9 mouse cellular contexts compared by ENCODE assay signal in genomic region chr16:10991737-10992089, GRCm38 (mm10).
DNase-seq lines count a peak whose midpoint lies in the region; ATAC-seq and TF ChIP-seq lines count a peak whose summit lies in the region.
"Had no signal": no experiment of that assay in that cellular context is flagged by ENCODE, and none has a peak within 500 bp of the region (broad histone marks: within the 10 kb centered on the region; RNA-seq: fewer than 3 reads in every experiment).

No protein-coding gene starts in this region.

- H3ac ChIP-seq in myocyte (ENCODE audit: control insufficient read depth, insufficient read length) = peak overlapping the region; percentile 44

- no peaks in the 10 kb centered on the region for H3K9me3 ChIP-seq in kidney, embryonic 15.5 days (replicated peaks)
- peaks cover 12% of the 10 kb centered on the region for H3K9me3 ChIP-seq in embryonic facial prominence, embryonic 10.5 days
- H3K9me3 ChIP-seq in intestine, embryonic 14.5 days (ENCODE audit: control insufficient read depth, low read length) = peaks cover 6% of the 10 kb centered on the region; the same call in 1 of the 2 replicates

- H3K79me2 ChIP-seq in myocyte (ENCODE audit: control insufficient read depth, insufficient read depth) = peaks cover 61% of the 10 kb centered on the region

- TF ChIP-seq POLR2A in myocyte (IDR thresholded peaks at IDR 0.05; ENCODE audit: insufficient read length, low read depth) = no peak

- DNase-seq in kidney, postnatal 25 days = no peak
- DNase-seq in embryonic facial prominence, embryonic 10.5 days (ENCODE audit: low spot score) = no peak
- no peak for DNase-seq in intestine, embryonic 14.5 days (ENCODE audit: low spot score)
- no peak for DNase-seq in layer of hippocampus, adult 9-11 months
- DNase-seq in adrenal gland, adult (ENCODE audit: inconsistent age in 2 of 2, low spot score in 1 of 2) = no peak
- no peak for DNase-seq in left cerebral cortex, adult 11 months (ENCODE audit: low spot score)

- H3K27ac ChIP-seq in kidney, embryonic 15.5 days = peak overlapping the region; percentile 96
- H3K27ac ChIP-seq in embryonic facial prominence, embryonic 10.5 days (replicated peaks) = peak overlapping the region; percentile 94
- H3K27ac ChIP-seq in intestine, embryonic 14.5 days (ENCODE audit: low read depth) = peak overlapping the region; percentile 90

- peaks cover 51% of the 10 kb centered on the region for H3K4me1 ChIP-seq in kidney, embryonic 15.5 days
- H3K4me1 ChIP-seq in embryonic facial prominence, embryonic 10.5 days = peaks cover 32% of the 10 kb centered on the region
- peaks cover 14% of the 10 kb centered on the region for H3K4me1 ChIP-seq in intestine, embryonic 14.5 days (replicated peaks; ENCODE audit: control insufficient read depth, insufficient read depth, low read length)

- 51% methylated on average over 5 of the region's 5 CpGs for WGBS in kidney, embryonic 15.5 days
- WGBS in embryonic facial prominence, embryonic 10.5 days = 56% methylated on average over 5 of the region's 5 CpGs
- WGBS in intestine, embryonic 14.5 days = 47% methylated on average over 5 of the region's 5 CpGs

- H3K4me2 ChIP-seq in kidney, embryonic 15.5 days = peak overlapping the region; percentile 65
- H3K4me2 ChIP-seq in intestine, embryonic 14.5 days (ENCODE audit: low read length) = peak overlapping the region; percentile 67
- H3K4me2 ChIP-seq in myocyte (ENCODE audit: low read depth) = peak overlapping the region; percentile 69

- peak overlapping the region; percentile 89 for H3K9ac ChIP-seq in kidney, embryonic 15.5 days
- H3K9ac ChIP-seq in intestine, embryonic 14.5 days (ENCODE audit: low read length) = peak overlapping the region; percentile 89

- ATAC-seq in kidney, embryonic 15.5 days (replicated peaks; ENCODE audit: low FRiP score) = no peak
- no peak for ATAC-seq in intestine, embryonic 14.5 days (replicated peaks; ENCODE audit: low FRiP score, low TSS enrichment, low read depth)

- peaks cover 24% of the 10 kb centered on the region for H3K36me3 ChIP-seq in kidney, embryonic 15.5 days
- H3K36me3 ChIP-seq in embryonic facial prominence, embryonic 10.5 days (replicated peaks) = peaks cover 33% of the 10 kb centered on the region
- no peaks in the 10 kb centered on the region for H3K36me3 ChIP-seq in intestine, embryonic 14.5 days (ENCODE audit: control insufficient read depth, insufficient read depth, low read length)
- H3K36me3 ChIP-seq in myocyte (ENCODE audit: control insufficient read depth, insufficient read depth) = peaks cover 8% of the 10 kb centered on the region

- no peaks in the 10 kb centered on the region for H3K27me3 ChIP-seq in kidney, embryonic 15.5 days
- no peaks in the 10 kb centered on the region for H3K27me3 ChIP-seq in embryonic facial prominence, embryonic 10.5 days (replicated peaks; ENCODE audit: low read depth, poor library complexity, severe bottlenecking)
- H3K27me3 ChIP-seq in intestine, embryonic 14.5 days (replicated peaks; ENCODE audit: control insufficient read depth, insufficient read depth, low read length) = no peaks in the 10 kb centered on the region
- H3K27me3 ChIP-seq in myocyte (ENCODE audit: control insufficient read depth, insufficient read depth, insufficient read length) = no peaks in the 10 kb centered on the region
- H3K27me3 ChIP-seq: Patski had no signal

- peak overlapping the region; percentile 70 for H3K4me3 ChIP-seq in kidney, embryonic 15.5 days (replicated peaks)
- peak overlapping the region; percentile 84 for H3K4me3 ChIP-seq in embryonic facial prominence, embryonic 10.5 days
- H3K4me3 ChIP-seq in intestine, embryonic 14.5 days (ENCODE audit: low read depth, low read length) = peak overlapping the region; percentile 74
- peak overlapping the region; percentile 80 for H3K4me3 ChIP-seq in myocyte

TF ChIP-seq in myocyte, 11 proteins besides CTCF, POLR2A, EP300 and RAD21:
- TF ChIP-seq E2F4 (IDR thresholded peaks at IDR 0.05; ENCODE audit: insufficient read depth) = no peak
- TF ChIP-seq CEBPB (IDR thresholded peaks at IDR 0.05; ENCODE audit: insufficient read depth, poor library complexity, severe bottlenecking) = no peak
- no peak for TF ChIP-seq MAX (IDR thresholded peaks at IDR 0.05; ENCODE audit: low read depth)
- TF ChIP-seq SRF (IDR thresholded peaks at IDR 0.05; ENCODE audit: control insufficient read depth, insufficient read length, low read depth) = no peak
- no peak for TF ChIP-seq TCF3 (IDR thresholded peaks at IDR 0.05; ENCODE audit: insufficient read length, low read depth)
- TF ChIP-seq POLR2AphosphoS2 (IDR thresholded peaks at IDR 0.05; ENCODE audit: insufficient read length, low read depth) = no peak
- TF ChIP-seq MYOD1 (IDR thresholded peaks at IDR 0.05; ENCODE audit: control insufficient read depth in 1 of 3, insufficient read length in 2 of 3, low read depth in 2 of 3) = no peak
- no peak for TF ChIP-seq USF1 (IDR thresholded peaks at IDR 0.05; ENCODE audit: low read depth)
